Mouse (Mus musculus): ENCODE measurements around the gene Rnaseh2c.

Rnaseh2c gene

DNA sequence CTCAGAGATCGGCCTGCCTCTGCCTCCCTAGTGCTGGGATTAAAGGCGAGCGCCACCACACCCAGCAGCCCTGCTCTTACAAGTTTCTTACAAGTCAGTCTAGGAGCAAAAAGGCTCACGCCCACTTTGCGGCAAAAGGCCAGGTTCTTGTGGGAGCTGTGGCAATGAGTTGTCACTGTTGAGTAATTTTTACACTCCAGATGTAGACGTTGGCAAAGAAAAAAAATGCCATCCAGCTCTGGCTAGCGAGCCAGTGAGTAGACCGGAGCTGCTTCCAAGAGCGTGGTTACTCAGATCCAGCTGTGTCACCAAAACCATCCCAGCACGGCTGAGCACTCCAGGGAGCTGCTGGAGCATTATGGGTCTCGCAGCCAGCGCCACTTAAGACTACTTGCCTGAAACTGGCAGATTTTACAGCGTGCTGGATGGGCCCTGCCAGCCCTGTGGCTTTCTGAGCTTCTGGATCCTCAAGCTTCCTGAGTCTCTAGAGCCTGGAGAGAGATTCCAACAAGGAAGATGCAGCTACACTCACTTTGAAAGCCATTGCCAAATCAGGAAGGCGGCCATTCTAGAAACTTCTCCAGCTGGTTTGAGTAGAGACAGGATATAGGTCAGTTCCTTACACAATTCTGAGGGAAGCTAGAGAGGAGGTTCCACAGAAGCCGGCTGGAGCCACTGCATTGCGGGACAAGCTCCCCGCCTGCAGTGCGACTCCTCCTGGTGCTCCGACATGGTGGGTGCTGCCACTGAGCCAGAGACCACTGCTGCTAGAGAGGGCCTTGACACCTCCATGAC lies 29.1 kb upstream of the Rnaseh2c start:
- no peak for DNase-seq (ENCODE audit: low read depth, low spot score)

DNA sequence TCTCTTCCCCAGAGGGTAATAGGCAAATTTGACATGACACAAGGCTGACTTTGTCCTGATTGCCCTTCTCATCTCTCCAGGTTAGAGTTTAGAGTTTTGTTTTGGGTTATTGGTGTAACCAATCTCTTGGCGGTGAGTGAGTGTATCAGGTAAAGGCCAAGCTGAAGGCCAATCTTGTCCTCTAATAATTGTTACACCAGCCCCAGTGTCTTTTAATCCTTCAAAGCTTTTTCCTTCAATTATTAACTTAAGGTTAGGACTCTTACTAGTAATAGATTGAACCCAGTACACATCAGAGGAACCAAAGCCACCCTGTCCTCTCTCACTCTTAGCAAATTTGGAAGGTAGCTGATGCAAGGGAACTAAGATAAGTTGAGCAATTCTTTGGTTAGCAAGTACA lies 26.3 kb upstream of the Rnaseh2c start:
- no peak for DNase-seq (ENCODE audit: low read depth, low spot score)

DNA sequence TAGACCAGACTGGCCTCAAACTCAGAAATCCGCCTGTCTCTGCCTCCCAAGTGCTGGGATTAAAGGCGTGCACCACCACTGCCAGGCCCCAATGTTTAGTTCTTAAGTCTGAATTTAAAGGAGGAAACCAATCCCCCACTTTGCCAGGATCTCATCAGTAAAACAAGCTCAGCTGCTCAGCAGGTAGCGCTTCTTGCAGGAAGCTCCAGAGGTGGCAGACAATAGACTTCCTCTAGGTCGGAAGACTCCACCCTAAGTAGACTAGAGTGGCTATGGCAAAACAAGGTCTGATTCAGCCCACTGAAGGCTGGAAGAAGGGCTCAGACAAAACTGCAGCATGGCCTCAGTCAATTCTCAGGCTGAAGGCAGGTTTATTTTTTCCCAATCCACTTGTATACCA lies 21.7 kb upstream of the Rnaseh2c start:
- DNase-seq (ENCODE audit: low read depth, low spot score) = no peak

DNA sequence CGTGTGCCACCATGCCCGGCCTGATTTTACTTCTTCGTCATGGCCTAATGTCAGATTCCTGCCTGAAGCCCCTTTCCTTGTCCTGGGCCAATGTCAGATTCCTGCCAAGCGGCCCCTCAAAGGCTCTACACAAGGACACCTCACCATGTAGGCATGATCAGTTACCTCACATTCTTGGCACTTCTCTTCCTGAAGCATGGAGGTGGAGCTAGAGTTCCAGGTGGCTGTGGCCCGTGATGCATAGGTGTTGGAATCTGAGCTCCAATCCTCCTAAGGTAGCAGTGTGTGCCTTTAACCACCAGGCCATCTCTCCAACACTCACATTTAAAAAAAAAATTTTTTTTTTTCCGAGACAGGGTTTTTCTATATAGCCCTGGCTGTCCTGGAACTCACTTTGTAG lies 20.9 kb upstream of the Rnaseh2c start:
- no peak for DNase-seq (ENCODE audit: low read depth, low spot score)

DNA sequence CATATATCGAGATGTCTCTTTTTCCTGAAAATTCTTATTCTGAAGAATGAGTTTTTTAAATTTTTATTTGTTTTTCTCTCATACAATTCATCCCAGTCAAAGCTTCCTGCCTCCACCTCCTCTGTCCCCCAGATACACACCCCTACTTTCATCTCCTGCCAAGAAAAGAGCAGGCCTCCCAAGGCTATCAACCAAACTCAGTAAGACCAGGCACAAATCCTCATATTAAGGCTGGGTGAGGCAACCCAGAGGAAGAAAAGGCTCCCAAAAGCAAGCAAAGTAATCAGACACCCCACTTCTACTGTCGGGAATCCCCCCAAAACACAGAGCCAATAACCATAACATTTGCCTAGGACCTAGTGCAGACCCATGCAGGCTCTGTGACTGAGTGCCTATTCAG lies 19.7 kb upstream of the Rnaseh2c start:
- no peak for DNase-seq (ENCODE audit: low read depth, low spot score)

DNA sequence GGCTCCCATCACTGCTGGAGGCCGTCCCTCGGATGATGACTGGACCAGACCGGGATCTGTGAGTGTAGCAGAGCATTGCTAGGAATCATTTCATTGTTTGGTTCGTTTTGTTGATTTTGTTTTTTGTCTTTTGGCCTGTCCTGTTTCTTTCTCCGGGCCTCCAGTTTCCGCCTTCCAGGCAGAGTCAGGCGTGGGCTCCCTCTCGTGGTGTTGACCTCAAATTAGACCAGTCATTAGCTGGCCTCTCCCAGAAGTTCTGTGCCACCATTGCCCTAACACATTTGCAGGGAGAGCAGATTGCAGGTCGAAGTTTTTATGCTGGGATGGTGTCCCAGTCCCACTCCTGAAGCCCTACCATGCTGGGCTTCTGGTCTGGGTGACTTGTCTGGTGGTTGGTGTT lies 12.5 kb upstream of the Rnaseh2c start:
- no peak for DNase-seq (ENCODE audit: low read depth, low spot score)

DNA sequence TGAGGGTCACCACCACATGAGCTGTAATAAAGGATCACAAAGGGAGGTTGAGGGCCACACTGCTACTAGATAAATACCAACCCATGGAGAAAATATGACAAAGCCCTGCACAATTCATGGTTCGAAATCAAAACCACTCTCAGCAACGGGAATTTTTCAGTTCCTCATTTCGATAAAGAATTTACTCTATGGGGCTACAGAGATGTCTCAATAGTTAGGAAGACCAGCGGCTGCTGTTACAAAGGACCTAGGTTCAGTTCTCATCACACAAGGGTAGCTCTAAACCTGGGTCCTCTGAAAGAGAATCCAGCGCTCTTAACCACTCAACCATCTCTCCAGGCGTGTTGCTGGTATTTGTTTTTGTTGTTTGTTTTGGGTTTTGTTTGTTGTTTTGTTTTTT lies 9.8 kb upstream of the Rnaseh2c start:
- no peak for DNase-seq (ENCODE audit: low read depth, low spot score)

DNA sequence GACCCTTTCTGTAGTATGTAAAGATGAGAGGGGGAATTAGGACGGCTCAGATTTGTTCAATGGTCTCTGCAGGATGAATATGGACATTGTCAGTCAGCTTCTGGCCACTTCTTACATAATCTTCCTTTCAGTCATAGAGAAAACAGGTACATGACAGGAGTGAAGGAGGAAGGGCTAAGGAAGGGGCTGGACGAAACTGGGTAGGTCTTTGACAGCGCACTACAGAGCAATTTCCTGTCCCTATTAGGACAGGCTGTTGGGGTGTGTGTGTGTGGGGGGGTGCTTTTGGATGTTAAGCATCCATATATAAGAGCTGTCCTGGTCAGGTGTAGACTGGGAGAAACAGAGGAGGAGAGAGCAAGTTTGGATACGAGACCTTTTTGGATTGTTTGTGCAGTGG lies 2.4 kb upstream of the Rnaseh2c start:
- no peak for DNase-seq (ENCODE audit: low read depth, low spot score)

DNA sequence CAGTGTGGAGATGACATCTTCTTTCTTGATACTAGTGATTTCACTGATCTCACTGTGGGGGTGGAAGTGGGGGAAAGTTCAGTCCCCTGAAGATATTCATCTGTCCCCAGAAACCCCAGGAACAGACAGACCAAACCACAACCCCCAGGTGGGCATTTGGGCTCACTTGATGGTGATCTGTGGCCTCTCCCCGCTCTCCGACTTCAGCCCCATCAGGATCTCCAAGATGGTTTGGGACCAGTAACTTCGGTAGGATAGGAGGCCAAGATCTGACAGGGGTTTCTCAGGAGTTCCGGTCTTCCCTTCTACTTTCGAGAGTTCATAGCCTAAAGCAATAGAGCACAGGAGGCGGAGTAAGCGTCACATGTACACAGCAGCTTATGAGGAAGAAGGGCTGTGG lies 2.0 kb downstream of the Rnaseh2c start:
- DNase-seq (ENCODE audit: low read depth, low spot score) = no peak

DNA sequence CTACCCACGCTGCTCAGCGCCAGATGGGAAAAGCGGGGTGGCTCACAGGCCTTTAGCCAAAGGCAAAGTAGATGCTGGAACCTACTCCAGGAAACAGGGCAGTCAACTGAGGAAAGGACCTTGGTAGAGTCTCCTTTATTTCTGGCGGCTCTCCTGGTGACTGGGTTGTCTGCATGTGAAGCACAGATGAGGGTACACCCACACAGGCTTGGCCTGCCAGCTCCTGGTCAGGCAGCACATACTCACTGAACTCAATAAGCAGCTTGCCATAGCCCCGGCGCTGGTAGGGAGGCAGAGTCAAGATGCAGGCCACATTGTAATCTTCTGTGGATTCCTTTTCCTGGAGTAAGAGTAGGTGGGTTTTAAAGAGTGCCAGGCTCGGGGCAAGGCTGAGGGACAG lies 3.5 kb downstream of the Rnaseh2c start:
- no peak for DNase-seq (ENCODE audit: low read depth, low spot score)

DNA sequence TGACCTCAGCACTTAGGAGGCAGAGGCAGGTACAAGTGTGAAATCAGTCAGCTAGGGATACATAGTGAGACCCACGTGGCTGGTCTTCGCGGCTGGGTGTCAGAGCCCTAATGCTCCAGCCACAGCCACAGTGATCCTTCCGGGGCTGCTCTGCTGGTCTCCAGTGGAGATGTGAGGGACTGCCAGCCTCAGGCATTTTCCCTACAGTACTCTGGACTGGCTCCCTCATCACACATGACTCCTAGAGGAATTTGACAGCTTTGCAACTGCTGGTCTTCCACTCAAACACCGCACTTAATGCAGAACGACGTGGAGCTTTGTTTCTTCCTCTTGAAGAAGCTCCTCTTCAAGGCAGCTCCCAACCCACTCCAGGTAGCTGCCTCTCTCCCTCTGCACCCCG lies 4.5 kb downstream of the Rnaseh2c start:
- no peak for DNase-seq (ENCODE audit: low read depth, low spot score)

DNA sequence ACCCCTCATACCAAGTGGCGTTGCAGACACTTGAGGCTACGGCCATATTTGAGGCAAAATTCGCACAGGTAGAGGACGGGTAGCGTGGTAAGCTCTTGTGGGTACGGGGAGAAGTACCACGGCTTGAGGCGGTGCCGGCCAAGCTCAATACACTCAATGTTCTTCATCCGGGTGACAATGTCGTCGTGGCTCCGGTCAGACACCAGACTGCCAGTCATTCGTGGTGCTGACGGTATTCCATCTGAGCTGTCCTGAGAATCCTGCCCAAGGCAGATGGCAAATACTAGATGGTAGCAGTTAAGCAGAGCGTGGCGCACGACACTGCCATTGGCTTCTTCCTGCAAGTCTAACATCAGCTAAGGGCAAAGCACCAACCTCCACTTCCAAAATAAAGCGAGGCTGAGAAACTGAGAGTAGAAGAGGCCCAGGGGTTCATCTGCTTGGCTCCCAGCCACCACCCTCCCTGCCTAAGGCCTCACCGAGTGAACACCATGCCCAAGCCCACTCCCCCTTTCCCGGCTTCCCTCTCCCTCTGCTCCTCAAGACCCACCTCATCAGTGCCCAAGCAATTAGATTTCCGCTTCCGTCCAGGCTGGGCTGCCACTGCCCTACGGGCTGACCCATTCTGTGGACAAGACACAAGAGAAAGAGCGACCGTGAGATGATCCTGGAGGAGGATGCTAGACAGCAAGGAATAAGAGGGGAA lies 6.2 kb downstream of the Rnaseh2c start:
- DNase-seq (ENCODE audit: low read depth, low spot score) = no peak

DNA sequence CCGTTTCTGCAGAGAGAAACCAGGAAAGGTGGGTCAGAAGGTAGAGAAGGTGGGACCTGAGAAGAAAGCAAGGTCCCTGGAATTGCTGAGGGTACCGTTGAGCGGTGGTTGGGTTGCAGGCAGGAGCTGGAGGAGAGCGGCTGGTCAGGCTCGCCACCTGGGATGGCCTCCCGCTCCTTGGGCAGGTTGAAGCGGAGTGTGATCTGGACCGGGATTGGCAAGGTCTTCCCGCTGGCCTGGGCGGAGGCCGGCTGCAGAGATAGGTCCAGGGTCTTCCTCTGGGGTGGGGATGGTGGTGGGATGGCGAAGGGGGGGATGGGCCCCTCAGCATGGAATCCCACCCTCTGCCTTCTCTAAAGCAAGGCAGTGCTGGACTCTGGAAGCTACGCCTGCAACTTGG lies 7.0 kb downstream of the Rnaseh2c start:
- no peak for DNase-seq (ENCODE audit: low read depth, low spot score)

DNA sequence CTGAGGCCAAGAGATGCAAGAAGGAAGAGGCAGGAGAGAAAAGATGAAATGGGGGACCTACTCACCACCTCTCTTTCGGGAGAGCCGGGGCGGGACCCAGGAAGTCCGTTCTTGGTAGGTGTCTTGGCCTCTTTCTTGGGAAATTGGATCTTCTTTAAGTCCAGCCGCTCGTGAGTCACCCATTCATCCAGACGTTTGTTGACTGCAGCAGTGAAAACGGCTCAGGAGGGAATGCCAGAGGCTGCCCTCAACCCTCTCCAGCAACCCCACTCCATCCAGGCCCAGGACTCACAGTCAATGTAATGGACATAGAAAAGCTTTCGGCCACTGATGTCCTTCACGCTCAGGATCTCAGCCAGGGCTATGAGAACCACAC lies 7.5 kb downstream of the Rnaseh2c start:
- DNase-seq (ENCODE audit: low read depth, low spot score) = no peak

DNA sequence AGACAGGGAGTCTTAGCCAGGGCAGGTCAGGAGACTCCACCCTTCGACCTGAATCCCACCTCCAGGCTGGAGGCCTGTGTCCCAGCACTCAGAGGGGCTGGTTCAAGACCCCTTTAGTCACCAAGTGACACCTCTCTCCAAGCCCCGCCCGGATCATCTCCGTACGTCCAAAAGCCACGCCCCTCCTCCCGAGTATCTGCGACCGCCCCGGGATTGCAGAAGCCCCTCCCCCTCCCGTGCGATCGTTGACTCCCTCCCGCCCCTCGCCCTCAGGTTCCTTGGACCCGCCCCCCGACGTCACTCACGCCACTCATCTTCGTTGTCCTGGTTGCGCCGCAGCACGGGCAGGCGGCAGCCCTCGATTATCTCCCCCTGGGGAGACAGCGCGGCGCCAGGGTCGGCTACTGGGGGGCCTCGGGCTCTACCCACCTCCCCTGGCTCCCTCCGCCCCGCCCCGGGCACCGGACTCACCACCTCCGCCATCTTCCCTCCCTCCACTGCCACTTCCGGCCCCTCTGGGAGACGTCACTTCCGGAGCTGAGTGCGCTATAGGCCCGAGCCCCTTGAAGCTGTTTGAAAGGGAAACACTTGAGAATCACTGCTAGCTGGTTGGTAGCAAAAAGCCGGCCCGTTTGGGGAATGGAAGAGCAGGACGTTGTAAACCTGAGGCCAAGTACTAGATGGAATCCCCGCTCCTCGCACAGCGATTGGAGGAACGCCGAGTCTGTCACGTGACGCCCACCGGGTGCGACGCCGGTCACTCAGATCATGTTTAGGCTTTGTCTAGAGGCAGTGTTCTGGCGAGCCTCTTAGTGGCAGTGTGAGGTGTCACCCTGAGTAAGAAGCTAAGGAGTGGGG lies 8.1 kb downstream of the Rnaseh2c start, which contains the start of gene Kat5:
Gene Kat5, minus strand, starts transcription at position 691 of the 858 bp plus-strand sequence.
- peak; percentile 84 for DNase-seq (ENCODE audit: low read depth, low spot score)

DNA sequence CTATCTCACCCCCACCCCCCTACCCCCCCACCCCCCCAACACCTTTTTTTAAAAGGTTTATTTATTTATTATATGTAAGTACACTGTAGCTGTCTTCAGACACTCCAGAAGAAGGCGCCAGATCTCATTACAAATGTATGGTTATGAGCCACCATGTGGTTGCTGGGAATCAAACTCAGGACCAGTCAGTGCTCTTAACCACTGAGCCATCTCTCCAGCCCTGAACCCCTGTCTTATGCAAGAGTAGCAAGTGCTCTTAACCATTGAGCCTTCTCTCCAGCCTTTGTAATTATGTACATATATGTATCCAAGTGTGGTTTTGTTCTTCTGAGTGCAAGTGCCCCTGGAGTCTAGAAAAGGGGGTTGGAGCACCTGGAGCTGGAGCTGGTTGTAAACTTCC lies 10.3 kb downstream of the Rnaseh2c start:
- DNase-seq (ENCODE audit: low read depth, low spot score) = no peak

DNA sequence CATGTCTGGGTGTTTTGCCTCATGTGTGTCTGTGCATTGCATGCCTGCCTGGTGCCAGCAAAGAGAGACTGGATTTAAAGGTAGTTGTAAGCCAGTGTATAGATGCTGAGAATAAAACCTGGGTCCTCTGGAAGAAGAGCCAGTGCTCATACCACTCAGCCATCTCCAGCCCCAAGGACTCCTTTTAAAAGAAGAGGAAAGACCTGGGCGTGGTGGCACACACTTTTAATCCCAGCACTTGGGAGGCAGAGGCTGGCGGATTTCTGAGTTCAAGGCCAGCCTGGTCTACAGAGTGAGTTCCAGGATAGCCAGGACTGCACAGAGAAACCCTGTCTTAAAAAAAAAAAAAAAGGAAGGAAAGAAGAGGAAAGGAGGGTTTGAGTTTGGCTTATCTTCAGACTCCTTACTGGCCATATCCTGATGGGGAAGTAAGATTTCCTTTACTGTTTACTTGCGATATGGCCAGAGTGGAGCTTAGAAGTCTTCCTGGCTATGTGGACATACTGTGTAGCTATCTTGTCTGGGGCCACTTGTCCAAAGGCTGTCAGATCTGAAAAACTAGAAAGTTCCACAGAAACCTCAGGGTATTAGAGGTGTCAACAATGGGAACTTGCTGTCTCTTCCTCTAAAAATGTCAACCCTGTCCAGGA lies 11.2 kb downstream of the Rnaseh2c start:
- no peak for DNase-seq (ENCODE audit: low read depth, low spot score)

DNA sequence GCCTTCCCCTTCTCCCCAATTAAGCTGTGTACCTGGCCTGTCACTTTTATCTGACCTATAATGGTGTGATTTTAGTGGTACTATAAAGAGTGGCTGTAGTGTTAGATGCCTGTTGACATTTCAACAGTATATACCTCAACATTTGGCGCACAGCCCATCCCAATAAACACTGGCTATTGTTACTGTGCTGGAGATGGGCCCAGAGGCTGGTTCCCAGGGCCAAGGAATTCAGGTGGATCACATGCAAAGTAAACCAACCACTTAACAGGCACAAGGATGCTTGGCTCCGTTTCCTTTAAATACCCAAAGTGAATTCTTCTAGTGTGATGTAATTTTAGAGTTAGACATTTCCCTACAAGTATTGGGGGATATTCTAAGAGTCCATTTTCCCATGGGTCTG lies 13.3 kb downstream of the Rnaseh2c start:
- no peak for DNase-seq (ENCODE audit: low read depth, low spot score)

DNA sequence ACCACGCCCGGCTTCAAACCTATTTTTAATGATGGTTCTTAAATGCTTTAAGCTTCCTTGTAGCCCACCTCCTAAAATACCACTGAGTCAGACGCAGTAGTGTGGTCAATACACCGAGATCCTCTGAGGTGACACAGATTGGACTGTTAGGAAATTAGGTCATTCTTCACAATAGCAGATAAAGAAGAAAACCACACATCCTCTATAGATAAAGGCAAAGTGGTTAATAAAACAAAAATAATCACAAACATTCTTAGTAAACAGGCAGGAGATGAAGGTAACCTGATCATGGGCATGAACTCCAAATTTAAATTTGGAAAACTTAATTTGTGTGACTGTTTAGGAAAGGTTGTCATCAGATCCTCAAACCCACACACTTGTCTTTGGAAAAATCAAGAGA lies 18.3 kb downstream of the Rnaseh2c start:
- no peak for DNase-seq (ENCODE audit: low read depth, low spot score)

DNA sequence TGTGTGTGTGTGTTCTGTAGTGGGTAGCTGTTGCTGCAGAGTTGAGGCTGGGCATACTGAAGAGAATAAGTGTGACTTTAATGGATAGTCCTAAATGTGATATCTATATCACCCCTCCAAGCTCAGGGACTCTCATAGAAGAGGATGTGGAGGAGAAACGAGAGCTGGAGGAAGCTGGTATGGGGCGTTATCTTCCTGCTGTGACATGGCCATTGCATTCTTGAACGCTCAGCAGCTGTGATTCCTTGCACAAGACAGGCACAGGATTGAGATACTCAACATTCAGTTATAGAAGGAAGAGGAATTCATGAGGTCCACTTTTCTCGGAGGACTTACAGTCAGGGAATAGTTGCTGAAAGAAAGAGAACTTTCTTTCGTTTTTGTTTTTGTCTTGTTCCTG lies 20.2 kb downstream of the Rnaseh2c start:
- DNase-seq (ENCODE audit: low read depth, low spot score) = no peak

DNA sequence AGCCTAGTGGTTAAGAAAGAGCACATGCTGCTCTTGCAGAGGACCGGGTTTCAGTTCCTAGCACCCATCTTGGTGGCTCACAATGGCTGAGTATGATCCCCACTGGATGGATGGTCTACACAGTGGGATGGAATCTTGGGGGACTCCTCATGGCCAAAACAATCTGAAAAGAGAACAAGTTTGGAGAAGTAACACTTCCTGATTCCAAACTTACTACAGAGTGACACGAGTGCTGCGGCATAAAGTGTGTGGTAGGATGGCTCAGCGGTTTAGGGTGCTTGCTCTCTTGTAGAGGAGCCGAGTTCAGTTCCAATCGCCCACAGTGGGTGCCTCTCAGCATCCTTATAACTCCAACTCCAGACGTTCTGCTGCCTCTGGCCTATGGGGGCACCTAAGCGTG lies 23.6 kb downstream of the Rnaseh2c start:
- no peak for DNase-seq (ENCODE audit: low read depth, low spot score)

DNA sequence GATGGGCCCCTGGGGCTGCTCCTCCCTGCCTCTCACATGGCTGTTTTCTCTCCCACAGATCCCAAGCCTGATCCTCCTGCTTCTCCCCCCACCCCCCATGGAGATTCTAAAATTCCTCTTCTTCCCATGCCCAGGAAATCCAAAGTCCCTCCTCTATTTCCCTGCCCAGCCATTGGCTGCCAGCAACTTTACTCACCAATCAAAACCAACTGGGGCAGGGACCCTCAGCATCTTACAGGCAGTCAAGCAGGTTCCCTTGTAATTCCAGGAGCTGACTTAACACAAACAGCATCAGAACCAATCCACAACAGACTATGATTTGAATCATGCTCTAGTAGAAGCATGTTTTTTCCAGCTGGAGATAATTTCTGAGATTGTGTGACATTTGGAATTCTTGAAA lies 28.2 kb downstream of the Rnaseh2c start:
- DNase-seq (ENCODE audit: low read depth, low spot score) = no peak
